Mouse (Mus musculus) bone marrow macrophage, adult 2 months (primary cell): Measurements from ENCODE around the gene Ahr.

Experiments
- CTCF ChIP-seq: IDR thresholded peaks from 2 replicates; pipeline ENCODE4 v1.5.1; 2012; ENCODE audit warnings: low read depth, mild to moderate bottlenecking, low read length, moderate library complexity
- POLR2A ChIP-seq: IDR thresholded peaks from 2 replicates; pipeline ENCODE4 v1.6.1; 2012; ENCODE audit warnings: mild to moderate bottlenecking, low read depth, low read length, borderline replicate concordance

GRCm38 (mm10) chr12:35553174-35553573 lies 18.3 kb upstream of the Ahr start:
- TF ChIP-seq CTCF (no peak), POLR2A (no peak)
